Mouse (Mus musculus): ENCODE results near the gene Tcf19. TPM values are rescaled to one million over a fixed set of nuclear protein-coding genes. Genes with fewer than 3 reads are reported as not detected.

Tcf19 gene
- polyA plus RNA-seq, 1 experiment: 8.1 TPM

DNA sequence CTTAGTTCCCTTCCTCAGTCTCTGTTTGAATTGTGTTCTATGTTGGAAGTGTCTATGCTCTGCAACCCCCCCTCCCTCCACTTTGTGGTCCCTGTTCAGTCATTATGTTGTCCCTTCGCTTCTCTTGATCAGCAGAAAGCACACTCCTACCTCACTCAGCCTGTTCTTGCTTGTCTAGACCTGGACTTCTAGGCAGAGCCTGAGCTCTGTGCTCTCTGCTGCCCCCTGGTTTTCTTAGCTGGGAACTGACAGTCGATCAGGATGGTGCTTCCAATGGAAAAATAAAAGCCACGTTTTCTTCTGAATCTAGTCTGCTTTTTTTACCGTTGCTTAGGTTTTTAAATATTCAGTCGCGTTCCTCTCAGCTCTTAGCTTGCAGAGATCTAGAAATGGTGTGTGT lies 17.7 kb upstream of the Tcf19 start:
- H3K36me3 ChIP-seq (ENCODE audit: control insufficient read depth, insufficient read depth, low read length): no peaks in the 10 kb centered on the region
- no peak overlapping the region for H3K27ac ChIP-seq (ENCODE audit: insufficient read depth, low read depth, low read length)
- no peaks in the 10 kb centered on the region for H3K27me3 ChIP-seq (ENCODE audit: control insufficient read depth, insufficient read depth, low read length)
- TF ChIP-seq CTCF (IDR thresholded peaks at IDR 0.05; ENCODE audit: extremely low read depth, insufficient read length, insufficient replicate concordance, low read depth, low read length) (peak; percentile 90; the same call in 1 of the 2 replicates), POLR2A (IDR thresholded peaks at IDR 0.05; ENCODE audit: low read depth, low read length) (no peak)
- 0 out of 2 replicates have a peak, but pooled peaks cover 2% of the 10 kb centered on the region for H3K4me1 ChIP-seq (ENCODE audit: control insufficient read depth, insufficient read depth, insufficient read length, low read length)
- H3K4me3 ChIP-seq (ENCODE audit: low read depth, low read length): no peak overlapping the region
- WGBS: 4% methylated on average over 6 of the region's 6 CpGs

DNA sequence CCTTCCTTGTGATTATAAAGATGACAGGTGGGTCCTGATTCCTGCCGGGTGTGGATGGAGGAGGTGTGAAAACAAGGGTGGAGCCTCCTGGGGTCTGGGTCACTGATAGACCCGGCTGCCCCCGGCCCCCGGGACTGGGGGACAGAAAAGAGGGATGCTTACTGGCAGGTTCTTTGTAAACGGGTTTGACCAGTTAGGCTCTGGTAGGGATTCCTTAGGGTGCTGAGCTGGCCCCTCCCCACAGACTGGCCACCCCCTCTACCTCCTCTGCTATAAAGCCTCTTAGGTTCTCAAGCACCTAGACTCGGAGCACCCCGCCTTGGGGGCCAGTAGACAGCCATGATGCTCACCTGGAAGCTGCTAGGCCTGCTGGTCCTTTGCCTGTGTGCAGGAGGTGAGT lies 16.3 kb upstream of the Tcf19 start, which contains the start of gene Psors1c2:
Psors1c2 (plus strand) TSS at position 301 of the 400 bp plus-strand sequence.
- Histone ChIP-seq H3K27me3 (ENCODE audit: control insufficient read depth, insufficient read depth, low read length) (no peaks in the 10 kb centered on the region), H3K36me3 (ENCODE audit: control insufficient read depth, insufficient read depth, low read length) (peaks cover 4% of the 10 kb centered on the region; the same call in 1 of the 2 replicates), H3K4me1 (ENCODE audit: control insufficient read depth, insufficient read depth, insufficient read length, low read length) (no peaks in the 10 kb centered on the region), H3K27ac (ENCODE audit: insufficient read depth, low read depth, low read length) (no peak within 1 kb of the TSS), H3K4me3 (ENCODE audit: low read depth, low read length) (no peak within 1 kb of the TSS)
- TF ChIP-seq POLR2A (IDR thresholded peaks at IDR 0.05; ENCODE audit: low read depth, low read length): no peak
- TF ChIP-seq CTCF (IDR thresholded peaks at IDR 0.05; ENCODE audit: extremely low read depth, insufficient read length, insufficient replicate concordance, low read depth, low read length): no peak
- WGBS: 13% methylated on average over 7 of the region's 7 CpGs

DNA sequence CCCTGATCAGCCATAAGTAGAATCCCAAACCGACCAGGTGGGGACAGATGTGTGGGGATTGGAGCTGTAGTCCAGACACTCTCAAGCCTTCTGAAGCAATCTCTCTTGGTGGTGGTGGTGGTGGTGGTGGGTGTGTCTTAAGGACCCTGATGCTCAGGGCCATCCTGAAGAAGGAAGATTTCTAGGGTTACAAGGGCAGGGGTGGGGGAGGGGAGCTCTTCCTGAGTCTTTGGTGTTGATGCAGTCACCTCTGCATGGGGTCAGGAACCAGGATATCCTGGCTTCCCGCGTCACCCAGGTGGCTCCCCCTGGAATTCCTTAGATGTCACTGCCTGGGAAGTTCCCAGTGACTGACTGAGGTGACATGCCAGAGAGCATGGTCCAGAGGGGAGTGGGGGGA lies 15.7 kb upstream of the Tcf19 start:
- Histone ChIP-seq H3K36me3 (ENCODE audit: control insufficient read depth, insufficient read depth, low read length) (peaks cover 4% of the 10 kb centered on the region; the same call in 1 of the 2 replicates), H3K4me1 (ENCODE audit: control insufficient read depth, insufficient read depth, insufficient read length, low read length) (no peaks in the 10 kb centered on the region), H3K27ac (ENCODE audit: insufficient read depth, low read depth, low read length) (no peak overlapping the region), H3K4me3 (ENCODE audit: low read depth, low read length) (no peak overlapping the region), H3K27me3 (ENCODE audit: control insufficient read depth, insufficient read depth, low read length) (no peaks in the 10 kb centered on the region)
- TF ChIP-seq POLR2A (IDR thresholded peaks at IDR 0.05; ENCODE audit: low read depth, low read length): no peak
- no peak for TF ChIP-seq CTCF (IDR thresholded peaks at IDR 0.05; ENCODE audit: extremely low read depth, insufficient read length, insufficient replicate concordance, low read depth, low read length)
- 9% methylated on average over 3 of the region's 3 CpGs for WGBS

DNA sequence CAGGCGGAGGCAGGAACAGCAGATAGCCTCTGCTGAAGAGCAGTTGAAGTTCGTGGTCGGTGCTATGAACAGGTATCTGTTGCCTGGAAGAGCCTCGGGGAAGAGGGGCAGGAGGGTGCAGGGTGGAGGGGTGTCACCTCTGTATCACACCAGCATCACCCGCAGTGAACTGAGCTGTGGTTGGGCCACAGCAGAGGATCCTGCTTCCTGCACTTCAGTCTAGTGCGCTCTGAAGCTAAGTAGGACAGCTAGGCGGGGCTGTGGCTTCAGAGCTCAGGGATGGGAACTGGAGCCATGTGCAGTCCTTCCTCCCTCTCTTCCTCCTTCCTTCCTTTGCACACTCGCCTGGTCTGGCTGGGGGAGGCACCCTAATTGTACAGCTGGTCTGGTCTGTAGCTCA lies 10.0 kb upstream of the Tcf19 start:
- no peaks in the 10 kb centered on the region for H3K4me1 ChIP-seq (ENCODE audit: control insufficient read depth, insufficient read depth, insufficient read length, low read length)
- peaks cover 8% of the 10 kb centered on the region; the same call in 1 of the 2 replicates for H3K36me3 ChIP-seq (ENCODE audit: control insufficient read depth, insufficient read depth, low read length)
- no peak overlapping the region for H3K27ac ChIP-seq (ENCODE audit: insufficient read depth, low read depth, low read length)
- WGBS: 70% methylated on average over 8 of the region's 8 CpGs
- no peak for TF ChIP-seq CTCF (IDR thresholded peaks at IDR 0.05; ENCODE audit: extremely low read depth, insufficient read length, insufficient replicate concordance, low read depth, low read length)
- TF ChIP-seq POLR2A (IDR thresholded peaks at IDR 0.05; ENCODE audit: low read depth, low read length): no peak
- no peak overlapping the region for H3K4me3 ChIP-seq (ENCODE audit: low read depth, low read length)
- no peaks in the 10 kb centered on the region for H3K27me3 ChIP-seq (ENCODE audit: control insufficient read depth, insufficient read depth, low read length)

DNA sequence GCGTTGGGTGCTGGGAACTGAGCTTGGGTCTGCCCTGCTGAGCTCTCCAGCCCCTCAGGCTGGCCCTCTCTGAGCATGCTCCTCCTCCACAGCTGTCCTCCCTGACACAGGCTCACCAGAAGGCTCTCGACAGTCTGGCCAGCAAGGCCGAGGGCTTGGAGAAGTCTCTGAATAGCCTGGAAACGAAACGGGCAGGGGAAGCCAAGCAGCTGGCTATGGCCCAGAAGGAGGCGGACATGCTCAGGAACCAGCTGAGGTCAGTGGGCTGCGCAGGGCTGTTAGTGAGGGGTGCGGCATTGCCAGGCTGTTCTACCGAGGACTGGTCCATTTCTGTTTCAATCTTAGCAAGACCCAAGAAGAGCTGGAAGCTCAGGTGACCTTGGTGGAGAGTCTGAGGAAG lies 7.7 kb upstream of the Tcf19 start:
- no peaks in the 10 kb centered on the region for H3K4me1 ChIP-seq (ENCODE audit: control insufficient read depth, insufficient read depth, insufficient read length, low read length)

DNA sequence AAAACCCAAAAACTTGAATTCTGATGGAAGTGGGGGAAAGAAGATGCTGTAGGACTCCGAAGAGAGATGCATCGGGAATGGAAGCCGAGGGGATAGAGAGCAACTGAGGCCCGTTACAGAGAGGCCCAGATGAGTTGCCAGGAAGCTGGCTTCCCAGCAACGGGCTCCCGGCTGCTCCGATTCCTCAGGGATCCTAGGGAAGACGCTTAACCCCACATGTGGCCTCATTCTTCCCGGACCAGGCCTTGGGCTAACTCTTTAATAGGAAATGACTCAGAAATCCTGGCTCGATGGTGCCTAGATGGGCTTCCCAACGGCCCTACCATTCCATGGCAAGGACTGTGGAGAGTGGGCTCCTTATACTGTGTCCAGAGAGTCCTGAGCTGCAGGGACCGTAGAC lies 902 bp upstream of the Tcf19 start:
- 5% methylated on average over 12 of the region's 12 CpGs for WGBS
- Histone ChIP-seq H3K4me3 (ENCODE audit: low read depth, low read length) (peak overlapping the region; percentile 77), H3K4me1 (ENCODE audit: control insufficient read depth, insufficient read depth, insufficient read length, low read length) (peaks cover 7% of the 10 kb centered on the region), H3K27ac (ENCODE audit: insufficient read depth, low read depth, low read length) (no peak overlapping the region), H3K36me3 (ENCODE audit: control insufficient read depth, insufficient read depth, low read length) (no peaks in the 10 kb centered on the region; the same call in 1 of the 2 replicates), H3K27me3 (ENCODE audit: control insufficient read depth, insufficient read depth, low read length) (no peaks in the 10 kb centered on the region)
- TF ChIP-seq CTCF (IDR thresholded peaks at IDR 0.05; ENCODE audit: extremely low read depth, insufficient read length, insufficient replicate concordance, low read depth, low read length) (no peak), POLR2A (IDR thresholded peaks at IDR 0.05; ENCODE audit: low read depth, low read length) (no peak)

More for the DNA sequence above, 7.7 kb upstream of the Tcf19 start:
- H3K36me3 ChIP-seq (ENCODE audit: control insufficient read depth, insufficient read depth, low read length): peaks cover 8% of the 10 kb centered on the region; the same call in 1 of the 2 replicates
- no peak overlapping the region for H3K4me3 ChIP-seq (ENCODE audit: low read depth, low read length)
- H3K27me3 ChIP-seq (ENCODE audit: control insufficient read depth, insufficient read depth, low read length): no peaks in the 10 kb centered on the region
- H3K27ac ChIP-seq (ENCODE audit: insufficient read depth, low read depth, low read length): no peak overlapping the region
- 85% methylated on average over 9 of the region's 9 CpGs for WGBS
- no peak for TF ChIP-seq POLR2A (IDR thresholded peaks at IDR 0.05; ENCODE audit: low read depth, low read length)
- TF ChIP-seq CTCF (IDR thresholded peaks at IDR 0.05; ENCODE audit: extremely low read depth, insufficient read length, insufficient replicate concordance, low read depth, low read length): no peak

DNA sequence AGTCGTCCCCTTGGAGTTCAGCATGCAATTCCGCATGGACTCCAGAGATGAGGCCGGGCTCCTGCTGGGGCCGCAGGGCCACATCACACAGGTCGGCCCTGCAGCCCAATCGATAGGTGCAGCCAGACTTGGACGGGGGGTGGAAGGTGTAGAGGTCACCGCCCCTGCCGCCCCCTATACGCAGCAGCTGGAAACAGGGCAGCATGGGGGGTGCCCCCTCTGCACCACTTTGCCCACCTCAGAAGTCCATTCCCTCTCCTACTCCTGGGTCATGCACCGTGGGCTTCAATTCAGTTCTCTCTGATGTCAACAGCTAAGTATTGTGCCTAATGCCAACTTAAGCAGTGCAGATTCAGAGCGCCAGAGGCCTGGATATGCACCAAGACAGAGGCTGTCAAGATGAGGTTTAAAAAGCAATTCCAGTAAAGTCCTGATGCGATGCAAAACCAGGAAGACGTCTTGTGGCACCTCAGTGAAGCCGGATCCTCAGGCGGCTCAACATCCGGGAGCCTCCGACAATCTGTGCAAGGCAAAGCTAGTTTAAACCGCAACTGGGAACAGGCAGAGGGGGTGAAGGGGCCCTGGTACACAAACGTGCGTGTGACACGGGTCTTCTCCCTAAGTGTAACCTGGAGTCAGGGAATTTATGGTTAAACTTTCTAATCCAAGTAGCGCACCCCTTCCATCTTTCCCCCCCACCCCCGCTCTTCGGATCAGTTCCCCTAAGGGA lies 548 bp downstream of the Tcf19 start:
- Histone ChIP-seq H3K27ac (ENCODE audit: insufficient read depth, low read depth, low read length) (no peak overlapping the region), H3K4me1 (ENCODE audit: control insufficient read depth, insufficient read depth, insufficient read length, low read length) (peaks cover 7% of the 10 kb centered on the region), H3K27me3 (ENCODE audit: control insufficient read depth, insufficient read depth, low read length) (no peaks in the 10 kb centered on the region), H3K4me3 (ENCODE audit: low read depth, low read length) (peak overlapping the region; percentile 77), H3K36me3 (ENCODE audit: control insufficient read depth, insufficient read depth, low read length) (no peaks in the 10 kb centered on the region)
- 6% methylated on average over 25 of the region's 25 CpGs for WGBS
- TF ChIP-seq POLR2A (IDR thresholded peaks at IDR 0.05; ENCODE audit: low read depth, low read length) (no peak), CTCF (IDR thresholded peaks at IDR 0.05; ENCODE audit: extremely low read depth, insufficient read length, insufficient replicate concordance, low read depth, low read length) (no peak)

Data from small intestine, adult 2 months (tissue).